Mouse (Mus musculus) cerebellum, postnatal 25 days (tissue): ENCODE measurements at regions not wholly inside any gene's neighbourhood (a gene's known extent, or its start where the extent isn't known, plus 50 kb on each side); places are given as distances from the start of the nearest gene placed in this dataset.
A peak's percentile ranks its signal among the peaks of the same experiment; 100 is the strongest.

ENCODE experiments used
- DNase-seq, 2 experiments: peaks; one replicate each; pipeline ENCODE4 v3.0.0; 2021; ENCODE audit warnings: mixed read lengths in 2 of 2

DNA sequence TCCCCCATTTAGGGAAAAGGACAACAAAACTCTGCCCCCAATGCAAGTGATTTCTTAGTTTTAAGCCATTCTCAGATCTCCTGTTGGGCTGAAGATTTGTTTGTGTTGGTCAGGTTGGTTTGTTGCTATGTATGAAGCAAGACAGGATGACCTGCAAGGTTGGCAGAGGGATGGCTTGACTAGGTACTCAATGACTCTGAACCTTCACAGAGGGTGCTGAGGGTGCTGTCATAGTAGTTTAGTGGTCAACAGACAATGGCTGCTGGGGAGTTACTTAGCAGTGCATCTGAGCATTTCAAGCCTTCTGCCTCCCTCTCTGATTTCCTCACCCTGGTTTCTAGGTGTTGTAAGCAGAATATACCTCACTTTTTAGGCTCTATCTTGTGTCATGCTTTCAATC, 114.7 kb upstream of the Jag1 start:
- no peak for DNase-seq

DNA sequence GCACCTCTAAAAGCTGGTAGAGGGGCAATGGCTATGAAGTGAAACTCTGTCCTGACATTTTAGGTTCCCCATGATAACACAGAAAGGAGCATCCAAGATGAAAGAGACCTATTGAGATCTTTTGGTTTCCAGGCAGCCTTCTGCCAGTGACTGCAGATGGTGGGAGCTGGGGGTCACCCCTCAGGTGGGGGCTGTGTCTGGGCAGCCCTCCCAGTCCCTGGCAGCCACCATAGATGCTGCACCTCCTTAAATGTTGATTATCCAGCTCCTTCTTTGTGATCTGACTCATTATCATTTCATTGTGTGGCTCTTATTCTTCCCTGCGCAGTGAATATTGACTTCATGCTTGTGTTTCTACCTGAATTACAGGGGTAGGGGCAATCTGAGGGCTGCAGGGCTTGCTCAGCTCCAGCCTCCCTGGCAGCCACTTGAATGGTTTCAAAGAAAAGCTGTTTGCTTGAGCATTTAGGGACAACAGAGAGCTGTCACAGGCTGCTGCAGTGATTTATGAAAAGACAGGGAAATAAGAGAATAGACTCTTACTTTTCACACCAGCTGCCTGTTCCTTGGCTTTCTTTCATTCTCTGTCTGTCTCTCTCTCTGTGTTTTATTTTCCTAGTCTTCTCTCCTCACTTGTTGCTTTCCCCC, 113.1 kb upstream of the Jag1 start:
- no peak for DNase-seq

DNA sequence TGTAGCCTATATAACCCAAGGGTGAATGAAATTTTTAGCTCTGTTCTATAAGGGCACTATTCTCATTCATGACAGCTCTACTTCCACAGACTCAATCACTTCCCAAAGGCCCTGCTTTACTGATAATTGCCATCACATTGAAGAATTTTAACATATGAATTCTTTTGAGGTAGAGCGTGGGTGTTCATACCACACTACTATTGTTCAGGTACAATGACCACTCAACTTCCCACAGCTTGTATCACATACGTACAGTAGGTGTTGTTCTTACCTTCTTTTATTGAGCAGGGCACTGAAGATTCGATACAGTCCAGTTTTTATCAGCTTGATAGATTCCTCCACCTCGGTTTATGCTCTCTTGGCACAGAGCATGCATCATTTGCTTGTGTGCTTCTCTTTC, 111.1 kb upstream of the Jag1 start:
- DNase-seq: no peak

DNA sequence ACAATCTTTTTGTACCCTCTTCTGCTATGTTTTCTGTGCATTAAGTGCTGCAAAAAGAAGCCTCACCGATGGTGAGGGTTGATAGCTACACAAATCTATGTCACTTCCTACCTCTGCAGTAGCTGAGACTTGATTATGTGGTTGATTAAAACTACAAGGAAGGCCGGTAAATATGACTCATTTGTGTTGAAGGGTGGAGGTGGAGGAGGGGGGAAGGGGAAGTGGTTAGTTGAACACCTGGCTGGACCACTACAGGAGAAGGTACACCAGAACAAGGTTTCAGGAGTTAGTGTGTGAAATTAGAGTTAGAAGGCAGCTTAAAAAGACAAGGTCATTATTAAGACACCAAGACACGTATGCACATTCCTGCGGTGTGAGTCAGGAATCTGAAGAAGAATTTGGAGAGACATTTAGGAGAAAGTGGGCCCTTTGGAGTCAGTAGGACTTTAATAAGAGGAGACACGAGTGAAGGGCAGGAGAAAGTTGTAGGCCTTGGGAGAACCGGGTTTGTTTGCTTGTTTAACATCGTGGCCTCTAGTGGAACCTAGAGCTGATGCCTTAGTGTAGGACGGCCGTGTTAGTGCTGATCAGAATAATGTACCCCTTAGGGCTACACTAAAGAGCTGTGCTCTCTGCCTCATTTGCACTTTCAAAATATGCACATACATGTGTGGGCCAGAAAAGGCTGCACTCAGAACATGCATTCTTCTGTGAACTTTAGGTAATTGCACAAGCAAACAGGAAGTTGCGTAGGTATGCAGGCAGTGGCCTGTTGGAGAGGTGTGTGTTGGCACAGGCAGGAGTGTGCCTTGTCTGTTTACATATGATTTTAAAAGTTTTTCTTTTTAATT, 108.5 kb upstream of the Jag1 start:
- no peak for DNase-seq

DNA sequence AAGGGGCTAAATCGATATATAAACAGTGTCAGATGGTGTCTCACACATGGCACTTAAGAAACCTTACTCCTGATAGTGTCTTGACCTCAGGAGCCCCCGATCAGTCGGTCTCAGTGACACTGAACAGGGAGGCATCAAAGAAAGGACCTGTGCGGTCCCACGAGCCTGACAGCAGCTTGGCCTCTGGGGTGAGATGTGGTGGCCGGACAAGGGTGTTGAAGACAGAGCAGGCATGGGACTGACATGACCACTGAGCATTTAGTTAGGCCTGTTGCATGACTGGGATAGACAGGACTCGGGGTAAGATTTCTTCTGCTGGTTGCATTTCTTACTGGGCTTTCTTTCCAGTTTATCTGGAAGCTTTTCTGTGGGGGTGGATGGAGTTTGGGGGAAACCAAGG, 99.3 kb upstream of the Jag1 start:
- DNase-seq: no peak

DNA sequence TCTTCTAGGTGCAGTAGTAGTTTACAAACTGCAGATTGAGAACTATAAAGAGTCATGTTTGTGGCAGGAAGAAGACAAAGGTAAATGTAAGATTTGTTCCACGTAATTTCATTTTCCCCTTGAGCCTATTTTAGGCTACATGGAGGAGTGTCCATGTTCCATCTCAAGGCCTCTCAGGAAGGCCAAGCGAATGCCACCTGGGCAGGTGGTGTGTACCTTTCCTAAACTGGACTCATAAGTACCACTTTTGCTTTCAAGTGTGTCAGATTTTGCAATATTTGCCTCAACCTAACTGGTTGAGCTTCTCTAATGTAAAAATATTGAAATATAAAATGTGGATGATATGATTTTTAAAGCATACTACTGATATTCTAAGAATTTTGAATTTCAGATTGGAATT, 91.4 kb upstream of the Jag1 start:
- DNase-seq: no peak

DNA sequence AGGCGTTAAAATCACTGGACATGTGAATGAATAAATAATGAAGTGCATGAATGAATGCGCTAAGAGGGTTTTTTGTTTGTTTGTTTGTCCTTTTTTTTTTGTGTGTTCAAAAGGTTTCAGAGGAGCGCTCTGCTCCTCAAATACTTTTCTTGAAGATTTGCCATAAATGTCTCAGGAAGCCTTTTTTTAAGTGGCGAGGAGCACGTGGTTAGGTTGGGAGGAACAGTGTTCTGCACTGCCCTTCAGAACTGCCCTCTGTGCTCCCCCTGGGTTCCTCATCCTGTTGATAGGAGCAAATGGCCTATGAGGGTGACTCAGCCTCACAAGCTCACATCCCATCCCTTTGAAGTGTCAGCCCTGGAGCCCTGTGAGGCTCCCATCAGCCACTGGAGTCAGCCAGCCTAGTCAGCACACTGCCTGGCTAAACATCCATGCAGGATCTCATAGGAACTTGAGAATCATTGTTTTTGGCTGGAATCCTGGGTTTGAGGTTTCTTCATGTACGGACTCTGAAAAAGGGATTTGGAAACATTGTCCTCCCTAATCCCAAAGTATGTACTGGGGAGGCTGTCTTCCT, 87.9 kb upstream of the Jag1 start:
- peak in 1 of 2 experiments; percentile 5 for DNase-seq

DNA sequence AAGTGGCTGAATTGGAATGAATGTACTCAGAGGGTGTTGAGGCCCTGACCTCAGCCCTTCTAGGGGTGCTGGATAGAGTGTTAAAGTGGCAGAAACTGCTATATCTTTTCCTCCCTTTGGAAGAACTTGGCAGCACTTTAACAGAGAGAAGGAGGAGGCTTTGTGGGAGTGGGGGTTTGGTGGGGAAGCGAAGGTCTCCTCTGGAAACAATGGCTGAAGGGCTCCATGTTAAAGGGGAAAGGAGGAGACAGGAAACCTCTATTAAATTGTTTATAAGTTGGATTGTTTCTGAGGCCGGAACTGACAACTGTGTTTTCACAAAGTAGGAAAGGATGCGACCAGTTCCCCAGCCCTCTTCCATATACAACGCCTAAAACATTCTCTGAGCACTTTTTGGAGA, 83.7 kb upstream of the Jag1 start:
- DNase-seq: no peak

DNA sequence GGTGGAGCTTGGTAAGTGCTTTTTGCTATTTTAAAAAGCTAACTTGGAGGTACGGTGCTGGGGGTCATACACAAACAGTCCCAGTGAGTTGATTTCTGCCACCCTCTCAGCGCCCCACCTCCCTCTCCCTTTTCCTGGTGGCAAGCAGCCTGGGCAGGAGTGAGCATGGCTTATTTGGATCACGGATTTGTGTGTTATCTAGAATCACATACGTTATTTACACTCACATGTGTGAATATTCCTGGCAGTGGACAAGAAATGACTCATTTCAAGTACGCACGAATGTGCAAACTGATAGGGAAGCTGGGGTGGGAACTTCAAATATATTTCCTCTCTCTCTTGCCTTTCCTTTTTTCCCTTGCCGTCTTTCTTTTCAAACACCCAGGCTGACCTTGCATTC, 75.7 kb upstream of the Jag1 start:
- no peak for DNase-seq

DNA sequence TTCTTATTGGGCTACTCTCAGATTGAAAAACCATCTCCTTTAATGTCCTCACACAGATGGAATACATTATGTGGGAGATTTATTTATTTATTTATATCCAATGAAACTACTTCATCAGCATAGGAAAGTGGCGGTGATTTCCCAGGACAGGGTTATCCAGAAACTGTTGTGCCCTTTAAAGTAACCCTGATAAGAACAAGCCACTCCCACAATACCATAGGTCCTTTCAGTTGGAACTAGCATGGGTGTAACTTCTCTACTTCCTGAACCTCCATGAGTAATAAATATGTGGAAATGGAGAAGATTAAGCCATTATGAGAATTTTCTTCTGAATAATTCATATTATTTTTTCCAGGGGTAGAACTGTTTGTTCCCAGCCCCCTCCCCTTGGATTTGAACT, 52.7 kb upstream of the Jag1 start:
- no peak for DNase-seq

DNA sequence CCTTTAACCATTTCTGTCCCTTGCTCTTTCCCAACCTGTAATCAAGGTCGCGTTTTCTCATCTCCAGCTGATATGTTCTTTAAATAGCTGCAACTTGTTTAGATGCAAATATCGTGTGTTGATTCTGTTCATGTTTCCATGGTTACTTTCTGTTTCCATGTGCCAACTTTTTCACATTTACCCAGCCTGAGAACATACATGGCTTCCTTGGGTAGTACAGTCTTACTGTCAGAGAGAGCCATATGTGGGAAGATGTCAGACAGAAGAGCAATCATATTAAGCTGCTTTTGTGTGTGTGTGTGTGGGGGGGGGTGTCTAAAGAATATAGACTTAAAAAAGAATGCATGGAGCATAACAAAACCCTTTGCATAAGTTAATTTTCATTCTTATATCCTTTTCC, 52.2 kb upstream of the Jag1 start:
- no peak for DNase-seq
